Mouse (Mus musculus) stomach, postnatal 0 days (tissue): Measurements from ENCODE around the gene Sema3g.

Experiments
- CTCF ChIP-seq: IDR thresholded peaks from 2 replicates; pipeline ENCODE4 v1.5.1; 2016; ENCODE audit warnings: antibody characterized with exemption, low read depth, mild to moderate bottlenecking, moderate library complexity
- EP300 ChIP-seq: optimal IDR thresholded peaks from 2 replicates; pipeline ENCODE3; 2016; ENCODE audit warnings: antibody characterized with exemption

- TF ChIP-seq CTCF (no peak), EP300 (no peak)
These were observed 15.7 kb downstream of the Sema3g start for GRCm38 (mm10) chr14:31233070-31233995.
